Mouse (Mus musculus) lung, postnatal 0 days (tissue): ENCODE data around the gene Apopt1. TPM values are rescaled to one million over a fixed set of nuclear protein-coding genes. Genes with fewer than 3 reads are reported as not detected.

ENCODE experiments used
- ATAC-seq: fragments of 200-750 bp; cut with Nextera tagmentation; 2 replicates; pipeline ENCODE4 v1.8.0; 2017; ENCODE audit warnings: moderate library complexity
- DNase-seq: peaks from one replicate; pipeline ENCODE4 v3.0.0-alpha.2; 2016; ENCODE audit warnings: low spot score
- H3K27ac ChIP-seq: fragments of 300-500 bp; sonication (generic); 2 replicates; pipeline ENCODE4 v1.5.1; 2014; ENCODE audit warnings: antibody characterized with exemption, mild to moderate bottlenecking, low read length, mixed read lengths
- H3K27me3 ChIP-seq: fragments of 300-500 bp; sonication (generic); replicated peaks from 2 replicates; pipeline ENCODE4 v1.6.1; 2014; ENCODE audit warnings: low read length, mixed read lengths; ENCODE audit not compliant: insufficient read depth
- H3K36me3 ChIP-seq: fragments of 300-500 bp; sonication (generic); 2 replicates; pipeline ENCODE4 v1.6.1; 2014; ENCODE audit warnings: low read length, mixed read lengths; ENCODE audit not compliant: insufficient read depth
- H3K4me1 ChIP-seq: fragments of 300-500 bp; sonication (generic); 2 replicates; pipeline ENCODE4 v1.6.1; 2014; ENCODE audit warnings: antibody characterized with exemption, low read depth, low read length, mixed read lengths; ENCODE audit not compliant: insufficient read depth
- H3K4me2 ChIP-seq: fragments of 300-500 bp; sonication (generic); replicated peaks from 2 replicates; pipeline ENCODE4 v1.6.1; 2014; ENCODE audit warnings: low read depth, mild to moderate bottlenecking, low read length, moderate library complexity, mixed read lengths
- H3K4me3 ChIP-seq: fragments of 300-500 bp; sonication (generic); 2 replicates; pipeline ENCODE4 v1.5.1; 2014; ENCODE audit warnings: low read depth, low read length
- H3K9ac ChIP-seq: fragments of 300-500 bp; sonication (generic); replicated peaks from 2 replicates; pipeline ENCODE4 v1.6.1; 2014; ENCODE audit warnings: low read depth, mild to moderate bottlenecking
- H3K9me3 ChIP-seq: fragments of 300-500 bp; sonication (generic); 2 replicates; pipeline ENCODE4 v1.6.1; 2016; ENCODE audit warnings: low read length, mixed read lengths
- CTCF ChIP-seq: IDR thresholded peaks from 2 replicates; pipeline ENCODE4 v1.5.1; 2016; ENCODE audit warnings: antibody characterized with exemption, mild to moderate bottlenecking
- EP300 ChIP-seq: IDR thresholded peaks from 2 replicates; pipeline ENCODE4 v1.6.1; 2016; ENCODE audit warnings: antibody characterized with exemption, mild to moderate bottlenecking, control low read depth
- whole genome bisulfite sequencing: fragments of 180-500 bp; shearing (Covaris S2); extraction: QIAGEN DNeasy Blood & Tissue Kit; methylation state at CpG from one replicate; pipeline ENCODE4 v1.1.7; 2014; 5-methylcytosine and 5-hydroxymethylcytosine counted together
- polyA plus RNA-seq: library from polyadenylated mRNA; unstranded; fragments of >200 nt; fragmentation: Nextera tagmentation; extraction: Ambion mirVana; gene quantifications from 2 replicates; pipeline ENCODE4 v1.2.1, GENCODE M21; 2015

Gene Apopt1
- polyA plus RNA-seq, 1 experiment from 2014 or later = 42.3 TPM

DNA sequence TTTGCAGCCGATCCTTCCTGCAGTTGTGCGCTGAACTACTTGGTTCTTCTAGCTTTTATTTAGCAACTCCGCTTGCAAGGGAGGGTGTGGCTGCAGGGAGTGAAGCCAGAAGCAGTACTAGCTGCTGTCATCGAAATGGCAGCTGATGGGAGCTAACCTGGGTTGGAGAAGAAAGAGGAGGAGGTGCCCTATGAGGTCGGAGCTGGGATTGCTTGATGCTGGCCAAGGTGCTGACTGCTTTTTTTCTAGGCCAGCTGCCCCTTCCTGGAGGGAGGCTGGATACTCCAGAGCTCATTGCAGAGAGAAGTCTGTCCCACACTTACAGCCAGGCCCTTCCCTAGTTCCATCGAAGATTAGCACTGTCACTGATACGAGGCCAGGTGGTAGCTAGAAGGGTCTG, 34.1 kb upstream of the Apopt1 start:
- ATAC-seq (no peak), DNase-seq (no peak)
- Histone ChIP-seq H3K9me3 (no peaks in the 10 kb centered on the region), H3K4me2 (0 out of 2 replicates have a peak overlapping the region, but pooled peaks have one; percentile 96), H3K27ac (no peak overlapping the region), H3K27me3 (peaks cover 1% of the 10 kb centered on the region; the same call in 1 of the 2 replicates), H3K9ac (0 out of 2 replicates have a peak overlapping the region, but pooled peaks have one; percentile 26), H3K36me3 (no peaks in the 10 kb centered on the region), H3K4me1 (peaks cover 14% of the 10 kb centered on the region), H3K4me3 (no peak overlapping the region)
- 47% methylated on average over 7 of the region's 7 CpGs for WGBS
- TF ChIP-seq CTCF (no peak), EP300 (no peak)

GRCm38 (mm10) chr12:111680661-111681060, 32.4 kb upstream of the Apopt1 start:
- ATAC-seq (no peak), DNase-seq (no peak)
- no peaks in the 10 kb centered on the region for H3K27me3 ChIP-seq
- H3K4me1 ChIP-seq = peaks cover 14% of the 10 kb centered on the region
- no peak overlapping the region for H3K9ac ChIP-seq
- no peak overlapping the region for H3K27ac ChIP-seq
- no peak overlapping the region for H3K4me3 ChIP-seq
- H3K4me2 ChIP-seq = no peak overlapping the region
- H3K9me3 ChIP-seq = no peaks in the 10 kb centered on the region
- TF ChIP-seq CTCF (no peak), EP300 (no peak)
- H3K36me3 ChIP-seq = no peaks in the 10 kb centered on the region
- 87% methylated on average over 13 of the region's 13 CpGs for WGBS

GRCm38 (mm10) chr12:111681305-111681704, 31.8 kb upstream of the Apopt1 start:
- no peaks in the 10 kb centered on the region for H3K27me3 ChIP-seq
- 78% methylated on average over 8 of the region's 8 CpGs for WGBS
- H3K27ac ChIP-seq = peak overlapping the region; percentile 71
- peaks cover 14% of the 10 kb centered on the region for H3K4me1 ChIP-seq
- no peak overlapping the region for H3K4me3 ChIP-seq
- ATAC-seq (no peak), DNase-seq (no peak)
- no peak overlapping the region for H3K4me2 ChIP-seq
- H3K9me3 ChIP-seq = no peaks in the 10 kb centered on the region
- no peak overlapping the region for H3K9ac ChIP-seq
- H3K36me3 ChIP-seq = no peaks in the 10 kb centered on the region
- TF ChIP-seq EP300 (no peak), CTCF (no peak)

GRCm38 (mm10) chr12:111682003-111682402, 31.1 kb upstream of the Apopt1 start:
- Histone ChIP-seq H3K27ac (peak overlapping the region; percentile 71), H3K4me3 (no peak overlapping the region), H3K9ac (no peak overlapping the region), H3K9me3 (no peaks in the 10 kb centered on the region), H3K4me2 (no peak overlapping the region), H3K4me1 (peaks cover 13% of the 10 kb centered on the region), H3K27me3 (no peaks in the 10 kb centered on the region), H3K36me3 (no peaks in the 10 kb centered on the region)
- TF ChIP-seq CTCF (no peak), EP300 (no peak)
- 68% methylated on average over 5 of the region's 5 CpGs for WGBS
- DNase-seq = peak; percentile 43
- ATAC-seq = peak; percentile 14

- DNase-seq = peak; percentile 72
- Histone ChIP-seq H3K9ac (no peak overlapping the region), H3K4me3 (no peak overlapping the region), H3K27ac (peak overlapping the region; percentile 76), H3K4me2 (no peak overlapping the region), H3K27me3 (no peaks in the 10 kb centered on the region), H3K9me3 (no peaks in the 10 kb centered on the region), H3K4me1 (peaks cover 6% of the 10 kb centered on the region; the same call in 1 of the 2 replicates), H3K36me3 (no peaks in the 10 kb centered on the region)
- 52% methylated on average over 5 of the region's 5 CpGs for WGBS
- TF ChIP-seq CTCF = no peak
- ATAC-seq = peak; percentile 55
Observed at GRCm38 (mm10) chr12:111682806-111683205, 30.3 kb upstream of the Apopt1 start.

- H3K4me3 ChIP-seq = no peak overlapping the region
- no peak overlapping the region for H3K9ac ChIP-seq
- ATAC-seq (no peak), DNase-seq (no peak)
- TF ChIP-seq CTCF = no peak
- no peak for TF ChIP-seq EP300
- no peak overlapping the region for H3K27ac ChIP-seq
- no peaks in the 10 kb centered on the region for H3K4me1 ChIP-seq
- no peaks in the 10 kb centered on the region for H3K36me3 ChIP-seq
- no peaks in the 10 kb centered on the region for H3K9me3 ChIP-seq
- no peaks in the 10 kb centered on the region for H3K27me3 ChIP-seq
- no peak overlapping the region for H3K4me2 ChIP-seq
- WGBS = 73% methylated on average over 4 of the region's 4 CpGs
Observed at GRCm38 (mm10) chr12:111686390-111686789, 26.7 kb upstream of the Apopt1 start.
